Mouse (Mus musculus) adrenal gland, postnatal 36 days (tissue): ENCODE data around the gene Tnxb. TPM values are rescaled to one million over a fixed set of nuclear protein-coding genes. Genes with fewer than 3 reads are reported as not detected.

Source experiments
- DNase-seq, 2 experiments: peaks; one replicate each; pipeline ENCODE4 v3.0.0; 2021; ENCODE audit warnings: mixed read lengths in 1 of 2
- long read RNA-seq, 2 experiments: library from polyadenylated mRNA; stranded (forward); transcript quantifications; one replicate each; pipeline ENCODE4 v2.0.0; 2021; ENCODE audit warnings: borderline sequencing depth in 2 of 2
- total RNA-seq, 2 experiments: library from RNA; stranded (reverse); gene quantifications; 2 replicates each; pipeline ENCODE4 v1.2.3; 2021

Gene Tnxb
- 10 to 100 TPM; 26.9 to 34.3 TPM for total RNA-seq
- long read RNA-seq, experiment 1, partial matches to known transcripts = 3 of 3 reads
- long read RNA-seq, experiment 1, other reads (novel, unspliced or antisense) = 0 of 3 reads
- long read RNA-seq, experiment 2, partial matches to known transcripts = 0 of 1 reads
- long read RNA-seq, experiment 2, other reads (novel, unspliced or antisense) = 1 of 1 reads

GRCm38 (mm10) chr17:34670235-34670634 is at the start of gene Tnxb:
Tnxb (plus strand) TSS chr17:34670535.
- no peak for DNase-seq

GRCm38 (mm10) chr17:34621006-34621405 is 49.3 kb upstream of the Tnxb start:
- DNase-seq = no peak

- no peak for DNase-seq
Measured at GRCm38 (mm10) chr17:34623161-34623560, 47.2 kb upstream of the Tnxb start.

- no peak for DNase-seq
Measured at GRCm38 (mm10) chr17:34624981-34625380, 45.4 kb upstream of the Tnxb start.

GRCm38 (mm10) chr17:34626062-34626772 is 44.1 kb upstream of the Tnxb start:
- DNase-seq = no peak

- peak in 1 of 2 experiments; percentile 37 for DNase-seq
Measured at GRCm38 (mm10) chr17:34626773-34627092, 43.6 kb upstream of the Tnxb start.

- peak; percentile 90 to 93 for DNase-seq
Measured at GRCm38 (mm10) chr17:34627093-34627942, 43.0 kb upstream of the Tnxb start.

GRCm38 (mm10) chr17:34627943-34628643 is 42.2 kb upstream of the Tnxb start, which contains the start of gene Ppt2:
Ppt2 (minus strand) TSS chr17:34628510.
- DNase-seq = peak; percentile 78 to 82

GRCm38 (mm10) chr17:34628644-34628967 is 41.7 kb upstream of the Tnxb start:
- no peak for DNase-seq

GRCm38 (mm10) chr17:34629221-34629751 is 41.0 kb upstream of the Tnxb start, which contains the start of gene Prrt1:
Prrt1 (plus strand) TSS chr17:34629533.
- no peak for DNase-seq

GRCm38 (mm10) chr17:34629796-34630603 is 40.3 kb upstream of the Tnxb start:
- DNase-seq = no peak

- no peak for DNase-seq
Measured at GRCm38 (mm10) chr17:34630761-34631301, 39.5 kb upstream of the Tnxb start.

GRCm38 (mm10) chr17:34631647-34632046 is 38.7 kb upstream of the Tnxb start:
- no peak for DNase-seq

GRCm38 (mm10) chr17:34632261-34632691 is 38.1 kb upstream of the Tnxb start:
- peak; percentile 76 to 86 for DNase-seq

- DNase-seq = no peak
Measured at GRCm38 (mm10) chr17:34635671-34636070, 34.7 kb upstream of the Tnxb start.

GRCm38 (mm10) chr17:34637459-34637858 is 32.9 kb upstream of the Tnxb start:
- DNase-seq = no peak

- no peak for DNase-seq
Measured at GRCm38 (mm10) chr17:34639461-34640255, 30.7 kb upstream of the Tnxb start.

GRCm38 (mm10) chr17:34640778-34641601 is 29.3 kb upstream of the Tnxb start:
- peak in 1 of 2 experiments; percentile 1 for DNase-seq

GRCm38 (mm10) chr17:34641945-34642344 is 28.4 kb upstream of the Tnxb start:
- no peak for DNase-seq
